8 mouse cellular contexts compared by ENCODE assay signal in genomic region chr7:4498251-4498650, GRCm38 (mm10). TPM values are rescaled to one million over a fixed set of nuclear protein-coding genes. Genes with fewer than 3 reads are reported as not detected.
DNase-seq lines count a peak whose midpoint lies in the region; ATAC-seq and TF ChIP-seq lines count a peak whose summit lies in the region.
"Had no signal": no experiment of that assay in that cellular context is flagged by ENCODE, and none has a peak within 500 bp of the region (broad histone marks: within the 10 kb centered on the region; RNA-seq: fewer than 3 reads in every experiment).

No protein-coding gene starts in this region.

- peak; percentile 20 for ATAC-seq in granulocyte monocyte progenitor cell, adult 5-6 weeks (replicated peaks; ENCODE audit: poor library complexity, severe bottlenecking)
- peak; percentile 38 for ATAC-seq in intestine, embryonic 14.5 days (replicated peaks; ENCODE audit: low FRiP score, low TSS enrichment, low read depth)
- peak; percentile 16 for ATAC-seq in lung, embryonic 16.5 days (ENCODE audit: low read depth)

- H3K9ac ChIP-seq in intestine, embryonic 14.5 days (ENCODE audit: low read length), result peak overlapping the region; percentile 94; the same call in 1 of the 2 replicates
- peak overlapping the region; percentile 30; the same call in 1 of the 2 replicates for H3K9ac ChIP-seq in lung, embryonic 16.5 days (ENCODE audit: low read length)
- H3K9ac ChIP-seq: liver, embryonic 14.5 days had no signal

- H3K36me3 ChIP-seq in intestine, embryonic 14.5 days (ENCODE audit: control insufficient read depth, insufficient read depth, low read length), result peaks cover 40% of the 10 kb centered on the region
- peaks cover 7% of the 10 kb centered on the region; the same call in 1 of the 2 replicates for H3K36me3 ChIP-seq in lung, embryonic 16.5 days (ENCODE audit: control insufficient read depth, insufficient read depth, low read length)
- peaks cover 2% of the 10 kb centered on the region for H3K36me3 ChIP-seq in splenic B cell, adult 2 months (ENCODE audit: control insufficient read depth, insufficient read depth, low read length, poor library complexity, severe bottlenecking)

- TF ChIP-seq POLR2A in bone marrow macrophage, adult 2 months (IDR thresholded peaks at IDR 0.05; ENCODE audit: borderline replicate concordance, low read depth, low read length), result no peak

- no peaks in the 10 kb centered on the region for H3K9me3 ChIP-seq in intestine, embryonic 14.5 days (ENCODE audit: control insufficient read depth, low read length)
- H3K9me3 ChIP-seq in lung, embryonic 16.5 days (ENCODE audit: control insufficient read depth, low read length), result no peaks in the 10 kb centered on the region

- peaks cover 64% of the 10 kb centered on the region for H3K4me1 ChIP-seq in bone marrow macrophage, adult 2 months (ENCODE audit: control insufficient read depth, insufficient read depth, low read length)
- peaks cover 34% of the 10 kb centered on the region for H3K4me1 ChIP-seq in intestine, embryonic 14.5 days (replicated peaks; ENCODE audit: control insufficient read depth, insufficient read depth, low read length)
- peaks cover 26% of the 10 kb centered on the region for H3K4me1 ChIP-seq in lung, embryonic 16.5 days (replicated peaks; ENCODE audit: control insufficient read depth, insufficient read depth, low read length)

- peak; percentile 47 for DNase-seq in NIH3T3 (ENCODE audit: low read depth)
- peak; percentile 66 for DNase-seq in intestine, embryonic 14.5 days (ENCODE audit: low spot score)
- DNase-seq in splenic B cell, adult 2 months (ENCODE audit: low read depth, low spot score), result peak; percentile 55
- no peak for DNase-seq in layer of hippocampus, adult 18-20 months (ENCODE audit: low spot score in 2 of 2)

- TF ChIP-seq CTCF in bone marrow macrophage, adult 2 months (IDR thresholded peaks at IDR 0.05; ENCODE audit: low read depth, low read length), result no peak

- peak overlapping the region; percentile 75 for H3K4me2 ChIP-seq in intestine, embryonic 14.5 days (ENCODE audit: low read length)
- H3K4me2 ChIP-seq in lung, embryonic 16.5 days (ENCODE audit: low read depth, low read length), result peak overlapping the region; percentile 5; the same call in 1 of the 2 replicates

- peak overlapping the region; percentile 95 for H3K4me3 ChIP-seq in bone marrow macrophage, adult 2 months (ENCODE audit: insufficient read depth, low read length)
- H3K4me3 ChIP-seq in intestine, embryonic 14.5 days (ENCODE audit: low read depth, low read length), result peak overlapping the region; percentile 10; the same call in 1 of the 2 replicates
- H3K4me3 ChIP-seq in lung, embryonic 16.5 days (ENCODE audit: low read length), result no peak overlapping the region

- peak overlapping the region; percentile 17; the same call in 1 of the 2 replicates for H3K27ac ChIP-seq in bone marrow macrophage, adult 2 months (ENCODE audit: insufficient read depth, low read depth, low read length)
- peak overlapping the region; percentile 69 for H3K27ac ChIP-seq in intestine, embryonic 14.5 days (ENCODE audit: low read depth)
- H3K27ac ChIP-seq in lung, embryonic 16.5 days (ENCODE audit: low read length), result peak overlapping the region; percentile 36
- H3K27ac ChIP-seq: liver, embryonic 14.5 days had no signal

- WGBS in intestine, embryonic 14.5 days, result 18% methylated on average over 9 of the region's 9 CpGs
- 19% methylated on average over 9 of the region's 9 CpGs for WGBS in lung, embryonic 16.5 days

- no peaks in the 10 kb centered on the region for H3K27me3 ChIP-seq in intestine, embryonic 14.5 days (replicated peaks; ENCODE audit: control insufficient read depth, insufficient read depth, low read length)
- H3K27me3 ChIP-seq in lung, embryonic 16.5 days (ENCODE audit: control insufficient read depth, insufficient read depth, low read depth, low read length), result no peaks in the 10 kb centered on the region
- H3K27me3 ChIP-seq in splenic B cell, adult 2 months (ENCODE audit: control insufficient read depth, insufficient read depth, low read length, poor library complexity, severe bottlenecking), result no peaks in the 10 kb centered on the region

RNA-seq across cellular contexts. Expression of gene Ppp1r12c, which starts 3.2 kb away (rescaled TPM):
- 293 and 348 TPM in 2 replicates for polyA plus RNA-seq in bone marrow macrophage, adult 2 months (2012; ENCODE audit: insufficient read depth, insufficient read length, missing spikeins)
- total RNA-seq in granulocyte monocyte progenitor cell, adult 5-6 weeks (2014; fragmentation: Nextera tagmentation), result 92.2 and 131 TPM in 2 replicates
- 99.6 and 109 TPM in 2 replicates for total RNA-seq in granulocyte monocyte progenitor cell, adult 5-6 weeks (2017)
- 53.4 and 58.7 TPM in 2 replicates for polyA plus RNA-seq in intestine, embryonic 14.5 days (2014; fragmentation: Nextera tagmentation; extraction: Ambion mirVana)
- polyA plus RNA-seq in lung, embryonic 16.5 days (2015; fragmentation: Nextera tagmentation; extraction: Ambion mirVana), result 20.1 and 21.0 TPM in 2 replicates
- total RNA-seq in layer of hippocampus, adult 18-20 months (2021), result 100 to 1,000 TPM; 148 to 153 TPM

RNA-seq across cellular contexts. Expression of gene Tnnt1, which starts 17.9 kb away (rescaled TPM):
- 3.0 and 4.4 TPM in 2 replicates for polyA plus RNA-seq in bone marrow macrophage, adult 2 months (2012; ENCODE audit: insufficient read depth, insufficient read length, missing spikeins)
- total RNA-seq in granulocyte monocyte progenitor cell, adult 5-6 weeks (2014; fragmentation: Nextera tagmentation), result 7.3 and 16.1 TPM in 2 replicates
- 14.1 and 22.3 TPM in 2 replicates for total RNA-seq in granulocyte monocyte progenitor cell, adult 5-6 weeks (2017)
- polyA plus RNA-seq in intestine, embryonic 14.5 days (2014; fragmentation: Nextera tagmentation; extraction: Ambion mirVana), result 18.6 and 21.1 TPM in 2 replicates
- 28.6 and 34.6 TPM in 2 replicates for polyA plus RNA-seq in lung, embryonic 16.5 days (2015; fragmentation: Nextera tagmentation; extraction: Ambion mirVana)
- total RNA-seq in layer of hippocampus, adult 18-20 months (2021), result 1 to 10 TPM; 1.7 to 3.0 TPM

RNA-seq across cellular contexts. Expression of gene Tnni3, which starts 25.8 kb away (rescaled TPM):
- 12.3 and 19.9 TPM in 2 replicates for polyA plus RNA-seq in bone marrow macrophage, adult 2 months (2012; ENCODE audit: insufficient read depth, insufficient read length, missing spikeins)
- total RNA-seq in granulocyte monocyte progenitor cell, adult 5-6 weeks (2014; fragmentation: Nextera tagmentation), result 17.0 TPM in 1 of 2 replicates, not detected in the other
- total RNA-seq in granulocyte monocyte progenitor cell, adult 5-6 weeks (2017), result 2.7 and 4.1 TPM in 2 replicates
- 1.5 and 1.7 TPM in 2 replicates for polyA plus RNA-seq in intestine, embryonic 14.5 days (2014; fragmentation: Nextera tagmentation; extraction: Ambion mirVana)
- polyA plus RNA-seq in lung, embryonic 16.5 days (2015; fragmentation: Nextera tagmentation; extraction: Ambion mirVana), result 77.2 and 102 TPM in 2 replicates
- total RNA-seq in layer of hippocampus, adult 18-20 months (2021), result 1 to 10 TPM in 1 of 2 experiments, under 1 TPM in 1; 0.54 to 1.3 TPM

RNA-seq across cellular contexts. Expression of gene Dnaaf3, which starts 34.0 kb away (rescaled TPM):
- polyA plus RNA-seq in bone marrow macrophage, adult 2 months (2012; ENCODE audit: insufficient read depth, insufficient read length, missing spikeins), result 8.2 and 8.9 TPM in 2 replicates
- total RNA-seq in granulocyte monocyte progenitor cell, adult 5-6 weeks (2014; fragmentation: Nextera tagmentation), result 0.81 and 2.5 TPM in 2 replicates
- 0.43 and 0.88 TPM in 2 replicates for total RNA-seq in granulocyte monocyte progenitor cell, adult 5-6 weeks (2017)
- 0.57 and 0.77 TPM in 2 replicates for polyA plus RNA-seq in intestine, embryonic 14.5 days (2014; fragmentation: Nextera tagmentation; extraction: Ambion mirVana)
- polyA plus RNA-seq in lung, embryonic 16.5 days (2015; fragmentation: Nextera tagmentation; extraction: Ambion mirVana), result 4.7 TPM in 2 replicates
- under 1 TPM; 0.74 to 0.81 TPM for total RNA-seq in layer of hippocampus, adult 18-20 months (2021)

RNA-seq across cellular contexts. Expression of gene Eps8l1, which starts 37.8 kb away (rescaled TPM):
- polyA plus RNA-seq in bone marrow macrophage, adult 2 months (2012; ENCODE audit: insufficient read depth, insufficient read length, missing spikeins), result 23.7 and 29.0 TPM in 2 replicates
- total RNA-seq in granulocyte monocyte progenitor cell, adult 5-6 weeks (2014; fragmentation: Nextera tagmentation), result 5.0 and 7.7 TPM in 2 replicates
- 1.6 and 7.1 TPM in 2 replicates for total RNA-seq in granulocyte monocyte progenitor cell, adult 5-6 weeks (2017)
- polyA plus RNA-seq in intestine, embryonic 14.5 days (2014; fragmentation: Nextera tagmentation; extraction: Ambion mirVana), result 1.7 and 5.2 TPM in 2 replicates
- polyA plus RNA-seq in lung, embryonic 16.5 days (2015; fragmentation: Nextera tagmentation; extraction: Ambion mirVana), result 21.3 and 23.6 TPM in 2 replicates
- total RNA-seq in layer of hippocampus, adult 18-20 months (2021), result 1 to 10 TPM; 7.0 to 9.8 TPM

Comparison
In these comparisons a context has a peak if more than half of its experiments do, and no peak if none do; other contexts are left out.
1. DNase-seq: peak in NIH3T3 (single experiment), intestine, embryonic 14.5 days (single experiment) and splenic B cell, adult 2 months (single experiment); none in layer of hippocampus, adult 18-20 months (0 of 2).
2. H3K27ac ChIP-seq: peak in every context shown above with its lines; median percentile 69 in intestine, embryonic 14.5 days; 36 in lung, embryonic 16.5 days; 17 in bone marrow macrophage, adult 2 months.
3. Peak in every context shown above with its lines, with median percentiles within 50 percentile points of each other: ATAC-seq.